Mouse (Mus musculus): Measurements from ENCODE around the gene Galntl6. TPM values are rescaled to one million over a fixed set of nuclear protein-coding genes. Genes with fewer than 3 reads are reported as not detected.

The Galntl6 gene
- polyA plus RNA-seq, 1 experiment from 2014 or later = not detected

GRCm38 (mm10) chr8:57741309-57741708 lies 1171.1 kb downstream of the Galntl6 start:
- H3K27me3 ChIP-seq = peaks cover 20% of the 10 kb centered on the region
- no peak for ATAC-seq
- ChIA-PET CTCF (interaction anchor here (1.1 kb wide), 1 partner anchor 30 kb away, joined by 3 read pairs; no protein-coding TSS in a partner anchor), POLR2A (no interaction called here)
- in situ Hi-C loops (cut with MboI; ENCODE audit: low pct_unique_long_range_greater_than_20kb) = no loop called here
- DNase-seq (ENCODE audit: low read depth, low spot score) = no peak
- no peak for TF ChIP-seq CTCF (IDR thresholded peaks at IDR 0.05)

DNA sequence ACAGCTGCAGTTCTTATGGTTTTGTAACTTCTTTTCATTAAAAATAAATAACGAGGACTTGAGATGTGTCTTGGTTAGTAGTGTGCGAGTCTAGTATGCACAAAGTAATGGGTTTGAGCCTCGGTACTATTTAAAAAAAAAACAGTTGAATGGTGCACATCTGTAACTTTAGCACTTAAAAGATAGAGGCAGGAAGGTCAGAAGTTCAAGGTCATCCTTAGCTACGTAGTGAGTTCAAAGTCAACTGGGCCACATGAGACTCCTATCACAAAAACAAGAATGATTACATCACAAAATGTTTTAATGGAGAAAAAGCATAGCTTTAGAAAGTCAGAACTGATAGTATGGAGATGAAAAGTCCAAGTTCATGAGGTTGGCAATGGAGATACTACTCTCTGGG lies 1175.2 kb downstream of the Galntl6 start:
- ATAC-seq = no peak
- ChIA-PET CTCF (no interaction called here), POLR2A (no interaction called here)
- H3K27me3 ChIP-seq = peaks cover 14% of the 10 kb centered on the region
- no peak for TF ChIP-seq CTCF (IDR thresholded peaks at IDR 0.05)
- in situ Hi-C loops (cut with MboI; ENCODE audit: low pct_unique_long_range_greater_than_20kb) = no loop called here
- no peak for DNase-seq (ENCODE audit: low read depth, low spot score)

GRCm38 (mm10) chr8:57732795-57733194 lies 1179.6 kb downstream of the Galntl6 start:
- ChIA-PET POLR2A (no interaction called here), CTCF (no interaction called here)
- DNase-seq (ENCODE audit: low read depth, low spot score) (no peak), ATAC-seq (no peak)
- in situ Hi-C loops (cut with MboI; ENCODE audit: low pct_unique_long_range_greater_than_20kb) = no loop called here
- H3K27me3 ChIP-seq = peaks cover 17% of the 10 kb centered on the region
- TF ChIP-seq CTCF (IDR thresholded peaks at IDR 0.05) = no peak

DNA sequence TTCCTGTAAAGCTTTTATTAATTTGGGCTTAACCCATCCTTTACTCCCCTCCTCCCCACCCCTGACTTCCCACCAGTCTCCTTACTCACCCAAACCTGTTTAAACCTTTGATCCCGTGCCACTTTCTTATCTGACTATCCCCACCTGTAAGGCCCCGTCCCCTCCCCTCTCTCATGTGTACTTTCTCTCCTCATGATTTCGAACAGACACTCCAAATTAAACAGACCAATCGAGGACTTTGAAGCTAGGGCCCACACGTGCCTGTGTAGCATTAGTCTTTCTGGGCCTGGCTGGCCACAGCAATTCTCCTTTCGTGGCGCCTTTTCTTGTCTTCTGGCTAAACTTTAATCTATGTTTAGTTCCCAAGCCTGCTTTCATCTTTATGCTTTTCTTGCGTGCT lies 1180.8 kb downstream of the Galntl6 start:
- CTCF ChIA-PET = no interaction called here
- POLR2A ChIA-PET = interaction anchor here (0.6 to 0.7 kb wide), 2 partner anchors 10 to 342 kb away, joined by 3 read pairs; no protein-coding TSS in a partner anchor
- DNase-seq (ENCODE audit: low read depth, low spot score) (no peak), ATAC-seq (no peak)
- no peak for TF ChIP-seq CTCF (IDR thresholded peaks at IDR 0.05)
- H3K27me3 ChIP-seq = peaks cover 6% of the 10 kb centered on the region
- in situ Hi-C loops (cut with MboI; ENCODE audit: low pct_unique_long_range_greater_than_20kb) = no loop called here

GRCm38 (mm10) chr8:57728276-57728675 lies 1184.2 kb downstream of the Galntl6 start:
- CTCF ChIA-PET = no interaction called here
- peaks cover 6% of the 10 kb centered on the region for H3K27me3 ChIP-seq
- in situ Hi-C loops (cut with MboI; ENCODE audit: low pct_unique_long_range_greater_than_20kb) = no loop called here
- DNase-seq (ENCODE audit: low read depth, low spot score) (no peak), ATAC-seq (no peak)
- POLR2A ChIA-PET = no interaction called here
- TF ChIP-seq CTCF (IDR thresholded peaks at IDR 0.05) = no peak

GRCm38 (mm10) chr8:57724843-57725627 lies 1187.4 kb downstream of the Galntl6 start:
- peaks cover 4% of the 10 kb centered on the region for H3K27me3 ChIP-seq
- no peak for DNase-seq (ENCODE audit: low read depth, low spot score)
- in situ Hi-C loops (cut with MboI; ENCODE audit: low pct_unique_long_range_greater_than_20kb) = no loop called here
- no peak for TF ChIP-seq CTCF (IDR thresholded peaks at IDR 0.05)
- ATAC-seq = no peak
- CTCF ChIA-PET = no interaction called here
- POLR2A ChIA-PET = no interaction called here

Other genes starting within 250 kb of the Galntl6 start
- gene BC030500, start 885 bp downstream of the Galntl6 start, polyA plus RNA-seq (2021) = not detected